Mouse (Mus musculus): ENCODE results near the gene Tmem132a. TPM values are rescaled to one million over a fixed set of nuclear protein-coding genes. Genes with fewer than 3 reads are reported as not detected.

Gene Tmem132a
- polyA plus RNA-seq, 1 experiment, result 200 TPM

- Histone ChIP-seq H3K4me3 (ENCODE audit: insufficient read depth, low read length) (no peak overlapping the region), H3K4me1 (ENCODE audit: control insufficient read depth, insufficient read depth, low read length) (peaks cover 1% of the 10 kb centered on the region; the same call in 1 of the 2 replicates), H3K27ac (ENCODE audit: insufficient read depth, low read length) (no peak overlapping the region)
- TF ChIP-seq CTCF (IDR thresholded peaks at IDR 0.05; ENCODE audit: extremely low read depth, insufficient read depth, low read length) (no peak), POLR2A (IDR thresholded peaks at IDR 0.05; ENCODE audit: extremely low read depth, insufficient read depth, low read length) (no peak)
Measured at GRCm38 (mm10) chr19:10866351-10866750, 3.4 kb downstream of the Tmem132a start.

- H3K4me3 ChIP-seq (ENCODE audit: insufficient read depth, low read length), result no peak overlapping the region
- TF ChIP-seq CTCF (IDR thresholded peaks at IDR 0.05; ENCODE audit: extremely low read depth, insufficient read depth, low read length) (no peak), POLR2A (IDR thresholded peaks at IDR 0.05; ENCODE audit: extremely low read depth, insufficient read depth, low read length) (no peak)
- no peaks in the 10 kb centered on the region for H3K4me1 ChIP-seq (ENCODE audit: control insufficient read depth, insufficient read depth, low read length)
- H3K27ac ChIP-seq (ENCODE audit: insufficient read depth, low read length), result no peak overlapping the region
Measured at GRCm38 (mm10) chr19:10860072-10860497, 9.7 kb downstream of the Tmem132a start.

GRCm38 (mm10) chr19:10856520-10856919 lies 13.2 kb downstream of the Tmem132a start:
- H3K27ac ChIP-seq (ENCODE audit: insufficient read depth, low read length), result no peak overlapping the region
- H3K4me3 ChIP-seq (ENCODE audit: insufficient read depth, low read length), result no peak overlapping the region
- no peaks in the 10 kb centered on the region for H3K4me1 ChIP-seq (ENCODE audit: control insufficient read depth, insufficient read depth, low read length)
- TF ChIP-seq CTCF (IDR thresholded peaks at IDR 0.05; ENCODE audit: extremely low read depth, insufficient read depth, low read length) (no peak), POLR2A (IDR thresholded peaks at IDR 0.05; ENCODE audit: extremely low read depth, insufficient read depth, low read length) (no peak)

- Histone ChIP-seq H3K4me1 (ENCODE audit: control insufficient read depth, insufficient read depth, low read length) (no peaks in the 10 kb centered on the region), H3K4me3 (ENCODE audit: insufficient read depth, low read length) (no peak overlapping the region), H3K27ac (ENCODE audit: insufficient read depth, low read length) (no peak overlapping the region)
- no peak for TF ChIP-seq CTCF (IDR thresholded peaks at IDR 0.05; ENCODE audit: extremely low read depth, insufficient read depth, low read length)
- no peak for TF ChIP-seq POLR2A (IDR thresholded peaks at IDR 0.05; ENCODE audit: extremely low read depth, insufficient read depth, low read length)
Measured at GRCm38 (mm10) chr19:10855422-10855821, 14.3 kb downstream of the Tmem132a start.

GRCm38 (mm10) chr19:10847311-10848087 lies 22.2 kb downstream of the Tmem132a start:
- Histone ChIP-seq H3K27ac (ENCODE audit: insufficient read depth, low read length) (no peak overlapping the region), H3K4me3 (ENCODE audit: insufficient read depth, low read length) (no peak overlapping the region), H3K4me1 (ENCODE audit: control insufficient read depth, insufficient read depth, low read length) (no peaks in the 10 kb centered on the region)
- TF ChIP-seq CTCF (IDR thresholded peaks at IDR 0.05; ENCODE audit: extremely low read depth, insufficient read depth, low read length) (no peak), POLR2A (IDR thresholded peaks at IDR 0.05; ENCODE audit: extremely low read depth, insufficient read depth, low read length) (no peak)

- H3K27ac ChIP-seq (ENCODE audit: insufficient read depth, low read length), result no peak overlapping the region
- no peak overlapping the region for H3K4me3 ChIP-seq (ENCODE audit: insufficient read depth, low read length)
- no peaks in the 10 kb centered on the region for H3K4me1 ChIP-seq (ENCODE audit: control insufficient read depth, insufficient read depth, low read length)
- TF ChIP-seq POLR2A (IDR thresholded peaks at IDR 0.05; ENCODE audit: extremely low read depth, insufficient read depth, low read length) (no peak), CTCF (IDR thresholded peaks at IDR 0.05; ENCODE audit: extremely low read depth, insufficient read depth, low read length) (no peak)
Measured at GRCm38 (mm10) chr19:10846150-10846549, 23.6 kb downstream of the Tmem132a start.

GRCm38 (mm10) chr19:10845454-10845853 lies 24.3 kb downstream of the Tmem132a start:
- no peak overlapping the region for H3K4me3 ChIP-seq (ENCODE audit: insufficient read depth, low read length)
- no peak for TF ChIP-seq CTCF (IDR thresholded peaks at IDR 0.05; ENCODE audit: extremely low read depth, insufficient read depth, low read length)
- no peak for TF ChIP-seq POLR2A (IDR thresholded peaks at IDR 0.05; ENCODE audit: extremely low read depth, insufficient read depth, low read length)
- no peaks in the 10 kb centered on the region for H3K4me1 ChIP-seq (ENCODE audit: control insufficient read depth, insufficient read depth, low read length)
- H3K27ac ChIP-seq (ENCODE audit: insufficient read depth, low read length), result no peak overlapping the region

GRCm38 (mm10) chr19:10844206-10844605 lies 25.5 kb downstream of the Tmem132a start:
- no peak for TF ChIP-seq POLR2A (IDR thresholded peaks at IDR 0.05; ENCODE audit: extremely low read depth, insufficient read depth, low read length)
- no peak for TF ChIP-seq CTCF (IDR thresholded peaks at IDR 0.05; ENCODE audit: extremely low read depth, insufficient read depth, low read length)
- Histone ChIP-seq H3K27ac (ENCODE audit: insufficient read depth, low read length) (no peak overlapping the region), H3K4me1 (ENCODE audit: control insufficient read depth, insufficient read depth, low read length) (no peaks in the 10 kb centered on the region), H3K4me3 (ENCODE audit: insufficient read depth, low read length) (no peak overlapping the region)

GRCm38 (mm10) chr19:10842914-10843313 lies 26.8 kb downstream of the Tmem132a start:
- TF ChIP-seq POLR2A (IDR thresholded peaks at IDR 0.05; ENCODE audit: extremely low read depth, insufficient read depth, low read length) (no peak), CTCF (IDR thresholded peaks at IDR 0.05; ENCODE audit: extremely low read depth, insufficient read depth, low read length) (no peak)
- Histone ChIP-seq H3K27ac (ENCODE audit: insufficient read depth, low read length) (no peak overlapping the region), H3K4me1 (ENCODE audit: control insufficient read depth, insufficient read depth, low read length) (no peaks in the 10 kb centered on the region), H3K4me3 (ENCODE audit: insufficient read depth, low read length) (no peak overlapping the region)
